Mouse (Mus musculus): ENCODE data around the gene A730046J19Rik. TPM values are rescaled to one million over a fixed set of nuclear protein-coding genes. Genes with fewer than 3 reads are reported as not detected.

Gene A730046J19Rik
- under 1 TPM; 0.16 to 0.21 TPM for total RNA-seq (2021)
- long read RNA-seq, experiment 1, result 0 reads
- long read RNA-seq, experiment 2, partial matches to known transcripts, result 2 of 2 reads
- long read RNA-seq, experiment 2, other reads (novel, unspliced or antisense), result 0 of 2 reads

- DNase-seq (ENCODE audit: low spot score in 2 of 2), result no peak
Observed at GRCm38 (mm10) chrX:144153523-144153922, at the start of gene A730046J19Rik. Gene A730046J19Rik, plus strand, starts transcription at chrX:144153695.

GRCm38 (mm10) chrX:144104619-144105416 is 48.7 kb upstream of the A730046J19Rik start:
- DNase-seq (ENCODE audit: low spot score in 2 of 2), result no peak

- DNase-seq (ENCODE audit: low spot score in 2 of 2), result no peak
Observed at GRCm38 (mm10) chrX:144136281-144136680, 17.2 kb upstream of the A730046J19Rik start.

GRCm38 (mm10) chrX:144149987-144150386 is 3.5 kb upstream of the A730046J19Rik start:
- no peak for DNase-seq (ENCODE audit: low spot score in 2 of 2)

GRCm38 (mm10) chrX:144154111-144154510 is 616 bp downstream of the A730046J19Rik start:
- no peak for DNase-seq (ENCODE audit: low spot score in 2 of 2)

GRCm38 (mm10) chrX:144162936-144163335 is 9.4 kb downstream of the A730046J19Rik start:
- no peak for DNase-seq (ENCODE audit: low spot score in 2 of 2)

Other genes with a start within 250 kb of the A730046J19Rik start
- gene Dcx, start 220.4 kb upstream of the A730046J19Rik start, total RNA-seq (2021), result 10 to 100 TPM; 17.4 to 20.2 TPM
- 10 to 100 TPM in 1 of 2 experiments, 1 to 10 TPM in 1; 9.6 to 13.5 TPM for gene Alg13, start 164.1 kb downstream of the A730046J19Rik start, total RNA-seq (2021)